Mouse (Mus musculus) lung, postnatal 36 days (tissue): ENCODE results near the gene Chd6.
A peak's percentile ranks its signal among the peaks of the same experiment; 100 is the strongest.

Experiments
- DNase-seq: peaks from one replicate; pipeline ENCODE4 v3.0.0; 2022; ENCODE audit warnings: mixed read lengths

The Chd6 gene

GRCm38 (mm10) chr2:161108933-161109371, at the start of gene Chd6:
Chd6 (minus strand) TSS chr2:161109075.
- peak; percentile 99 for DNase-seq

- DNase-seq, result no peak
These were observed 41.3 kb upstream of the Chd6 start for GRCm38 (mm10) chr2:161150004-161150842.

GRCm38 (mm10) chr2:161148428-161149020, 39.6 kb upstream of the Chd6 start:
- DNase-seq, result no peak

- peak; percentile 19 for DNase-seq
These were observed 39.0 kb upstream of the Chd6 start for GRCm38 (mm10) chr2:161147656-161148427.

GRCm38 (mm10) chr2:161144799-161145198, 35.9 kb upstream of the Chd6 start:
- DNase-seq, result peak; percentile 41

GRCm38 (mm10) chr2:161138672-161139536, 30.0 kb upstream of the Chd6 start:
- peak; percentile 11 for DNase-seq

GRCm38 (mm10) chr2:161136999-161137398, 28.1 kb upstream of the Chd6 start:
- DNase-seq, result peak; percentile 6

GRCm38 (mm10) chr2:161128367-161129111, 19.7 kb upstream of the Chd6 start:
- DNase-seq, result peak; percentile 18

GRCm38 (mm10) chr2:161112011-161112410, 3.1 kb upstream of the Chd6 start:
- DNase-seq, result no peak

GRCm38 (mm10) chr2:161109398-161109821, 535 bp upstream of the Chd6 start:
- peak; percentile 13 for DNase-seq

- peak; percentile 46 for DNase-seq
These were observed 569 bp downstream of the Chd6 start for GRCm38 (mm10) chr2:161108085-161108927.

GRCm38 (mm10) chr2:161107236-161107635, 1.6 kb downstream of the Chd6 start:
- DNase-seq, result no peak

GRCm38 (mm10) chr2:161103769-161104168, 5.1 kb downstream of the Chd6 start:
- no peak for DNase-seq

- DNase-seq, result no peak
These were observed 6.8 kb downstream of the Chd6 start for GRCm38 (mm10) chr2:161102102-161102501.

- no peak for DNase-seq
These were observed 11.1 kb downstream of the Chd6 start for GRCm38 (mm10) chr2:161097746-161098145.

GRCm38 (mm10) chr2:161090746-161091405, 18.0 kb downstream of the Chd6 start:
- peak; percentile 36 for DNase-seq

- peak; percentile 77 for DNase-seq
These were observed 18.7 kb downstream of the Chd6 start for GRCm38 (mm10) chr2:161090200-161090599.

GRCm38 (mm10) chr2:161078590-161078989, 30.3 kb downstream of the Chd6 start:
- no peak for DNase-seq

GRCm38 (mm10) chr2:161076262-161076661, 32.6 kb downstream of the Chd6 start:
- no peak for DNase-seq

GRCm38 (mm10) chr2:161075553-161075952, 33.3 kb downstream of the Chd6 start:
- no peak for DNase-seq
